Mouse (Mus musculus): Measurements from ENCODE around the gene Orm1. TPM values are rescaled to one million over a fixed set of nuclear protein-coding genes. Genes with fewer than 3 reads are reported as not detected.

The Orm1 gene
- polyA plus RNA-seq, 1 experiment from 2014 or later = not detected

Other genes starting within 250 kb of the Orm1 start
- gene Ambp, start 189.8 kb upstream of the Orm1 start, polyA plus RNA-seq (2014; fragmentation: Nextera tagmentation; extraction: Ambion mirVana) = 17.0 and 53.1 TPM in 2 replicates
- gene Kif12, start 172.4 kb upstream of the Orm1 start, polyA plus RNA-seq (2014; fragmentation: Nextera tagmentation; extraction: Ambion mirVana) = 44.5 and 50.0 TPM in 2 replicates
- gene Col27a1, start 130.6 kb upstream of the Orm1 start, polyA plus RNA-seq (2014; fragmentation: Nextera tagmentation; extraction: Ambion mirVana) = 18.5 and 21.2 TPM in 2 replicates
- gene Orm3, start 11.6 kb downstream of the Orm1 start, polyA plus RNA-seq (2014; fragmentation: Nextera tagmentation; extraction: Ambion mirVana) = not detected in 2 replicates
- not detected in 2 replicates for gene Orm2, start 17.9 kb downstream of the Orm1 start, polyA plus RNA-seq (2014; fragmentation: Nextera tagmentation; extraction: Ambion mirVana)
- 6.4 and 6.8 TPM in 2 replicates for gene Akna, start 58.8 kb downstream of the Orm1 start, polyA plus RNA-seq (2014; fragmentation: Nextera tagmentation; extraction: Ambion mirVana)
- gene Whrn, start 151.4 kb downstream of the Orm1 start, polyA plus RNA-seq (2014; fragmentation: Nextera tagmentation; extraction: Ambion mirVana) = 3.1 and 4.0 TPM in 2 replicates
- gene Atp6v1g1, start 200.2 kb downstream of the Orm1 start, polyA plus RNA-seq (2014; fragmentation: Nextera tagmentation; extraction: Ambion mirVana) = 264 and 277 TPM in 2 replicates
- 11.3 and 11.9 TPM in 2 replicates for gene Tmem268, start 214.2 kb downstream of the Orm1 start, polyA plus RNA-seq (2014; fragmentation: Nextera tagmentation; extraction: Ambion mirVana)